Mouse (Mus musculus) gastrocnemius, postnatal 36 days (tissue): ENCODE results near the gene Ccdc187. TPM values are rescaled to one million over a fixed set of nuclear protein-coding genes. Genes with fewer than 3 reads are reported as not detected.

ENCODE experiments used
- DNase-seq, 2 experiments: peaks; one replicate each; pipeline ENCODE4 v3.0.0; 2022
- intact Hi-C: fragments of 180-260 bp; cut with DNase I; formaldehyde crosslinking; loops from one replicate; pipeline ENCODE4 v1.15.1; 2025
- total RNA-seq, 2 experiments: library from RNA; stranded (reverse); gene quantifications; 2 replicates each; pipeline ENCODE4 v1.2.3; 2021

Gene Ccdc187
- total RNA-seq, 2 experiments from 2014 or later = 0.03 TPM; not detected in 1

DNA sequence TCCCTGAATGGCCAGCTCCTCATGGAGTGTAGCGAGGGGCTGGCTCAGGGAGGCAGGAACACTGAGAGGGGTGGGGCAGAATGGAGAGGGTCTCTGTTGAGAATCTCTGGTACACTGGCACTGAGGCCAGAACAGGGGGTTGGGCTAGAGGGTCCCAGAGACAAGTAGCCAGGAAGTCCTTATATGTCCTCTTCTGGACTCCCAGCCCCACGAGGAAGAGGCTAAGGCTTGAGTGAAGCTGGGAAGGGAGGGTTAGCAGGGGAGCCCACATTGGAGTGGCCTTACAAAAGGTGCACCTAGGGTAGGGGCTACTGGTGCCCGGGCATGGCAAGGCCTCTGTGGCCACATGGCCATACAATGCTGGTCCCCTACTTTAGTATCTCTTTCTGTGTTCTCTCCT lies 23.0 kb upstream of the Ccdc187 start:
- DNase-seq = no peak
- intact Hi-C loops = no loop called here

DNA sequence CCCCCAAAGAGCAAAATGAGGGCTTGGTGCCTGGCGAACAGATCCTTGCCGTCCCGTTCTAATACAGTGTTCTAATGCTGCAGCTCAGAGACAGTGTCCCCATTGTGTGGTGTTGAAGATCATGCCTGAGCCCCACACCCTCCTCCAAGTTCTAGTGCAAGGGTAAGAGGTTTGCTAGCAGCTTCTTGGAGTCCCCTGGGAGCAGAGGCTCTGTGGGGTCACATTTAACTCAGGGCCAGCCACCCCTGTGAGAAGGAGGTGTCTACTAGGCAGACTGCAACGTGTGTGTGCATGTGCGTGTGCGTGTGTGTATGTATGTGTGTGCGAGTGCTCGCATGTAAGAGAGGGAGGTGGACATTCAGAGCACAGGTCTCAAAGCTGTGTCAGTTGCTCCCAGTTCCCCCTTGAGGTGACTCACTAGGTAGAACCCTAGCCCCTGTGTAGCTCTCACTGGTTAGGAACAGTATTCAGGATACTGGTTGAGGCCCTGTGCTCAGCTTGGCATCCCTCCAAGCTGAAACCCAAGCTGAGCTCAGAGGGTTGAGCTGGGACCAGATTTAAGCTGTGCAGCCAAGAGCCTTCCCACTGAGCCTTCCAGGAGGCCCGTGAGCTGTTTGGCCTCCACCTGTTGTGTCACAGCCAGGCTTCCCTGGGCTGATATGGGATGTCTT lies 22.4 kb upstream of the Ccdc187 start:
- DNase-seq = no peak
- intact Hi-C loops = no loop called here

DNA sequence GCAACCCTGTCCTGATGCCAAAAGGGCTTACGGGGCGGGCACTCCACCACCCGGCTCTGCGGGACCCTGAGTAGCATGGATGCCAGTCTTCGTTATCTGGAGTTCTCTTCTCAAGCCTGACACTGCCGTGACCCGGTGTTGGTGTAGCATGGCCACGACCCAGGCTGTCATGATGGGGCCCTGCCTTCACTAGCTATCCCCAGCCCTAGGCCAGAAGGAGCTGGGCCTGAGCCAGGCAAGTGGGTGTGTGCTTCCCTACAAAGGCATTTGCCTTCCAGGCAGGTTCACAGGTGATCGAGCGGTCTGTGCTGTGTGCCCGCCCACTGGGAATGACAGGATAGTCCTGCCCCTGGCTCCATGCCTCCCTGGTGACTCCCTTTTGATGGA lies 21.6 kb upstream of the Ccdc187 start:
- intact Hi-C loops = no loop called here

DNA sequence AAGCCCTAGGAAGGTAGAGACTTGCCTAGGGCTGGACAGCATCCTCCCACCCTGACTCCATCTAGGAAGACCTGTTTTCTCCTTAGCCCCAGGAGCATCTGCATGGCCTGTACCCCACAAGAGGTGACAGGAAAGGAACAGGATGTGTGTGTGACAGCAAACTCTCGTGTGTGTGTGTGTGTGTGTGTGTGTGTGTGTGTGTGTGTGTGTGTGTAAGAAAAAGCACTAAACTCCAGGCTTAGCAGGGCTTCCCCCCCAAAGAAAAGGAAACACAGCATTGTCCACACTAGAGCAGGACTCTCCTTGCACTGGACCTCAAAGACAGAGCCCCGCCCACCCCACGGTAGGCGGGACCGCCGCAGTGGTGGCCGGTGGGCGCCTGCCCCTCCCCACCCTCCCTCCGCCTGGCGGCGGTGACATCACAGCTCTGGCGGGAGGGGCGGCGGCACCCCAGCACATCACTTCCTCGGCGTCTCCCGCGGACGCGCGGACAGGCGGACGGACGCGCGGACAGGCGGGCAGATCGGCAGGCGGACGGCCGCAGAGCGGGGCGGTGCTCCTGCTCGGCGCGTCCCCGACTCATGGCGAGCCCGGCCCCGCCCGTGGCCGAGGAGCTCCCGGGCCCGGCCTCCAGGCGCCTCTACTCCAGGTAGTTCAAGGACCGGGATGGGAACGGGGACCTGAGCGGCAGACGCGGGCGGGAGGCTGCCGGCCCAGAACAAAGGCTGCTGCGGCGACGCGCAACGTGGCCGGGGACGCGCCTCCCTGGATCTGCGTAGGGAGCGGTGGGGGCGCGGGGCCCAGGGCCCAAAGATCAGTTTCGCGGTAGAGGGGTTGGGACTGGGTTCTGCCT lies 20.9 kb upstream of the Ccdc187 start, which contains the start of gene Gpsm1:
Gene Gpsm1, plus strand, starts transcription at position 444 of the 853 bp plus-strand sequence.
- DNase-seq = peak; percentile 76 to 83
- intact Hi-C loops = no loop called here

More for the DNA sequence above, 21.6 kb upstream of the Ccdc187 start:
- DNase-seq = peak in 1 of 2 experiments; percentile 49

DNA sequence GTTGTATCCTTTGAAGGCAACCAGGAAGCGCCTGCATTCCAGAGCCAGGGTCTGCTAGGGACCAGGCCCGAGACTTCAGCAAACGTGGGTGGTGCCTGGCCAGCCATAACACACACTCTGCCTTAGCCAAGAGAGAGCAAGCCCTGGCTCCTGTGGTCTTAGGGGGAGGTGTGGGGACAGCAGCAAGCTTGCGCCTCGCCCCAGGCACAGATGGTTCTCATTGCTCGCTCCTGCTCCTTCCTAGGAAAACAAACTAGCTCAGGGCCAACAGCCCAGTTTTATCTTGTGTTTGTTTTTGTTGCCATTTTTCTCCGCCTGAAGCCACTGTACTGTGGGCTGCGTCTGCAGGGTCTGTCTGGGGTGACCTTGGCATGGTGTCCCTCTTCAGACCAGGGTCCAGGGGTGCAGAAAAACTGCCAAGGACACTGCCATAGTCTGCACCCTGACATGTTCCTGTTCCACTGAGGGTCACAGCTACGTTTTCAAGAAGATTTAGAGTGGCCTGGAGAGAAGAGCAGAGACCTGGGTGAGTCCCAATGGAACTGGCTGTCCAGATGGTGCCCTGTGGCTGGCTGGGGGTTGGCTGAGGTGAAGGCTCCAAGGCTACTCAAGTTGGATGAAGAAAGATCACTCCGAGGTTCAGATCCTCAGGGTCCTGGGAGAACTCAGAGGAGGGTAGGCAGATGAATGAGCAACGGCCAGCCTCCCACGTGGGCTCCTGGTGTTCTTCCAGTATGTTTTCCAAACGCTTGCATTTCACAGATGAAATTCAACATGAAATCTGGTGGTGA lies 20.1 kb upstream of the Ccdc187 start:
- intact Hi-C loops = no loop called here
- DNase-seq = peak; percentile 59 to 63

DNA sequence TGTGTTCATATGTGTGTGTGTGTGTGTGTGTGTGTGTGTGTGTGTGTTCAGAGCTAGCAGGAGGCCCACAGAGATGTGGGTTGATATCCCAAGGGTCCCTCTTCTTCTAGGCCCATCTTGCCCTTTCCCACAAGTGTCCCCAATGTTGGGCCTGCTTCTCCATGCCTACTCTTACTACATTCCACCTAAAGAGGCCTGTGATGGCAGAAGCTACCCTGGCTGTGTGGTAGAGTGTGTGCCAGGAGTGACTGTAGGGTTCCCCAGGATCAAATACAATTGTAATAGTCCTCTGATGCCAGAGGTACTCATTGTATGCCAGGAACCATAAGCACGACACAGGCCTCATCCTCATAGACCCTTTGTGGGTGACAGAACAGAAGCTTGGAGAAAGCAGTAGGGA lies 19.0 kb upstream of the Ccdc187 start:
- no peak for DNase-seq
- intact Hi-C loops = no loop called here

DNA sequence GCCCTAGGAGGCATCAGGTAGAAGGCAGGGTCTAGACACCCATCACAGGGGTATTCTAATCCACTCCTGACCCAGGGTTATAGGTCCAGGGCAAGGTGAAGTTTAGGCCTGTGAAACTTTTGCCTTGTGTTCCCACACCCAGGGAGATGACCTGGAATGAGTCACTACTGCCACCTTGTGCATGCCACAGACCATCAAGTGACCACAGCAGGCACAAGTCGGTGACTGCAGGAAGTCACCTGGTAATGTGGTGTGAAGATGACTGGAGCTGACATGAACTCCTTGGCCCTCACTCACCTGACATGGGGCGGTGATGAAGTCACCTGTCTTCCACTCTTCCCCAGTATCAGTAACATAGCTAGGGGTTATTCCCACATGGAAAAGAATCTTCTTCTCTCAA lies 18.5 kb upstream of the Ccdc187 start:
- DNase-seq = no peak
- intact Hi-C loops = no loop called here

DNA sequence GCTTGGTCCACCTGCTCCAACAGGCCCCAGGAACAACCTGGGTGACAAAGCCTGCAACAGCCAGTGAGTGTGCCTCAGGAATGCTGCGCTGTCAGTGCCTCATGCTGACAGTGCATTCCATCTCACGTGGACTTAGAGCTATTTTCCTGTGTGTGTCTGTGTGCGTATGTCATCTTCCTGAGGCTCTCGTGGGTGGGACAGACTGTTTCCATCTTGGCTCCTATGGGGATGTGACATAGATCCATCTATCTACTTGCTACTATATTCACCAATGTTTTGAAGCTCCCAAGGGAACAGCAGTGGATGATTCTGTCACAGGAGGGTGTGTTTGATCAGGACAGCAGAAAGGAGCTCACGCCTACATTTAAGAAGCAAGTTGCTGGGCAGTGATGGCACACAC lies 17.6 kb upstream of the Ccdc187 start:
- DNase-seq = no peak
- intact Hi-C loops = no loop called here

DNA sequence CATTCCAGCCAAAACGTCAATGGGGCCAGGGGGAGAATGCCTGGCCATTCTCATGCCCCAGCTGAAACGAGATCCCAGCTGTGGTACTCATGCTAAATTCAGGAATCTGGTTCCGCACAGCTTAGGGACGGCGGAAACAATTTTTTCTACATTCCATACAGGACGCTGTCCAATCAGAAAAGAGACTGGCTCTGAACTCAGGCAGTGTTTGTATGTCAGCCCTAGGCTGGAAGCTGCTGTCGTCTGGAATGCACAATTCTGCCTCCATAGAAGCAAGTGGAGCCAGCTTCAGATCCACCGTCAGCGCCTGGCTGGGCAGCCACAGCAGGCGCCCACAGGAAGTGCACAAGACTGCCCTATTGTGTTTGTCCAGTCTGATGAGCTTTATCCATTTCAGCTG lies 15.4 kb upstream of the Ccdc187 start:
- no peak for DNase-seq
- intact Hi-C loops = no loop called here

DNA sequence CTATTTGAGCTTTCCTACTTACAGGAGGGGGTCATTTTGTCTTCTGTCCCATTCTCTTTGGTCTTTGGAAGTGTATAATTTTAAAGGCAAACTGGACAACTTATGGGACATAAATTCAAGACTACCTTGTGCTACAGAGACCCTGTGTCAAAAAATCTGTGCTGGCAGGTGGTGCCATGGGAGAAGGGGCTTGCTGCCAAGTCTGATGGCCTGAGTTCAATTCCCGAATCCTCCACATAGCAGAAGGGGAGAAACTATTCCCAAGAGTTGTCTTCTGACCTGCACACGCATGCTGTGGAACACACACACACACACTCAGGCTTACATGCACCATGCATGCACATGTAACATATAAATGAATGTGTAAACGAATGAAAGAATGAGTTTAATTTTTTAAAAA lies 12.3 kb upstream of the Ccdc187 start:
- DNase-seq = no peak
- intact Hi-C loops = no loop called here

DNA sequence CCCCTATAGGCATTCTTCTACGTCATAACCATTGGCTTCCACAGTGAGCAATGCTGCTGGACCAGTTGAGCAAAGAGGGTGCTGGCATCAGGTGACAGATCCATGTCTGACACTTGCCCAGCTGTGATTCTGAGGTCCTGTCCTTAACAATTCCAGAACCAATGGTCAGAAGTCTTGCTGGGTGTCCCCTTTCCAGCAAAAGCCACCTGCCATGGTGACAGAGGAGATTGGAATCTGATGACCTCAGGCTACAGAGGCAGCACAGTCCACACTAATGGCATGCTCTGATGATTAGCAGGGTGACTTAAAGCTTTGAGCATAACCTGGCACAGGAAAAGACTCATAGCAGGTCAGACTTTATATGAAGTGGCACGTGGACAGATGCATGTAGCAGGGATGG lies 11.2 kb upstream of the Ccdc187 start:
- intact Hi-C loops = no loop called here
- DNase-seq = no peak

DNA sequence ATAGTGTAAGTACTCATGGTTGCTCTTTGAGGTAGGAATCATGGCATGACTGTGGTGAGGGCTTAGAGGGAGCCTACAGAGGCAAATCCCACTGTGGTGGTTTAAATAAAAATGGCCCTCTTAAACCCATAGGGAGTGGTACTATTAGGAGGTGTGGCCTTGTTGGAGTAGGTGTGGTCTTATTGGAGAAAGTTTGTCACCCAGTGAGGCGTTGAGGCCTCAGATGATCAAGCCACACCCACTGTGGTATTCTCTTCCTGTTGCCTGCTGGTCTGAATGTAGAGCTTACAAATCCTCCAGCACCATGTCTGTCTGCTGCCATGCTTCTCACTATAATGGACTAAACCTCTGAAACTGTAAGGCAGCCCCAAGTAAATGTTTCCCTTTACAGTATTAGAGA lies 10.4 kb upstream of the Ccdc187 start:
- DNase-seq = no peak
- intact Hi-C loops = loop anchor here (5.0 kb wide), 1 partner anchor 258 kb away; no protein-coding TSS in a partner anchor

DNA sequence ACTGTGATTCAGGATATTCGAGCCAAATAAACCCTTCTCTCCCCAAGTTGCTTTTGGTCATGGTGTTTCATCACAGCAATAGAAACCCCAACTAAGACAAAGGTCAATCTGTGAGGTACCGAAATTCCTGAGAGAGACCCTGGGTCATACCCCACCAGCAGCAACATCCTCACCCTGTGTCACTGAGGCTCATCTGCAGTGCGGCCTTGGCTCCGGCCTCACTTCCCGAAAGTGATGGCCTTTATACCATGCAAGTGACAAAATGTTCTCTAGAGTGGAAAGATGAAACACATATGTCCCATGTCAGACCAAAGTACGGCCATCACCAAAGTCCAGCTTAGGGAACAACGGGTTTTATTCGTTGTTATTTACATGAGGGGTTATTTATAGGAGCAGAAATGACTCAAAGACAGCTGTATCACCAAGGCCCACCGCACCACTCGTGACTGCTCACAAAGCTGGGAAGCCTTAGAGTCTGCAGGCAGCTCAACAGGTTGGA lies 7.7 kb upstream of the Ccdc187 start:
- intact Hi-C loops = loop anchor here (5.0 kb wide), 1 partner anchor 260 kb away; no protein-coding TSS in a partner anchor
- no peak for DNase-seq

DNA sequence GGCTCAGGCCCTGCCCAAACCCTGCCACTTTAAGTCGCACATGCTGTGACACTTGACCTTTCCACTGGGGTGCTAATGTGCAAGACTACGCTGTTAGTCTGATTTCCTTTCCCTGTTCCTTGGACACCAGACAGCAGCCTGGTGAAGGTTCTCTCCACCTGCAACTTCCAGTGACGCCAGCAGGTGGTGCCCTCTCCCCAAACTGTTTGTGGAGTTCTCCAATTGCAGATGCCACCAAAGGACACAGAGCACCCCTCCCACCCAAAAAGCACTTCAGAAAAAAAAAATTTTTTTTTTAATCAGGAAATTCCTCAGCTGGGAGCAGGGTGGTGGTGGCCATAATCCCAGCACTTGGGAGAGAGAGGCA lies 6.4 kb upstream of the Ccdc187 start:
- peak; percentile 88 to 91 for DNase-seq
- intact Hi-C loops = loop anchor here (2.0 to 5.0 kb wide), 2 partner anchors 50 to 262 kb away; no protein-coding TSS in a partner anchor

DNA sequence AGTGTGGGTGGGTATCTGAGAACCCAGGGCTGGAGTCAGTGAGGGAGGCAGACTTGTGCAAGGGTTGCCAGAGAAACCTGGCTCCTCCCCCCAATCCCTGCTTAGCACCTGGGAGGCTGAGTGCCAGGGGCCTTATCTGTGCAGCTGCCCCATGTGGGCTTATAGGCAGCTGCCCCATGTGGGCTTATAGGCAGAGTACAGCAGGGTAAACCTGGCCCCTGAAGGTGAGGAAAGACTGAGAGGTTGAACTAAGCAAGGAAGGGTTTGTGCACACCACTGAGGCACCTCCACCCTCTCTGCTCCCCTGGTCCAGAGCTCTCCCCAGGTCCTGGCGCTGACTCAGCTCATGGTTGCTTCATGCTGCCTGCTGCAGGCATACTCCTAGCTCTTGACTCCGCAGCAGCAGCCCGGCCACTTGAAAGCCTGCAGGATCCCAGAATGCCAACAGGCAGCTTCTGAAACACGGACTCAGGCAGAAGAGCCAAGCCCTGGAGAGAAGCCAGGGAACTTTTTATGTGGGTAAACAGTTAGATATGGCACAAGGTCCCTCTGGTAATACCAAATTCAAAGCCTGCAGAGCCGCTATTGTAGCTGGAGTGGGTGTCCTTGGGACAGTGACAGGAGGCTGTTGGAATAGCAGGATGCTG lies 5.9 kb upstream of the Ccdc187 start:
- intact Hi-C loops = loop anchor here (2.0 to 5.0 kb wide), 2 partner anchors 51 to 262 kb away; no protein-coding TSS in a partner anchor
- DNase-seq = no peak

DNA sequence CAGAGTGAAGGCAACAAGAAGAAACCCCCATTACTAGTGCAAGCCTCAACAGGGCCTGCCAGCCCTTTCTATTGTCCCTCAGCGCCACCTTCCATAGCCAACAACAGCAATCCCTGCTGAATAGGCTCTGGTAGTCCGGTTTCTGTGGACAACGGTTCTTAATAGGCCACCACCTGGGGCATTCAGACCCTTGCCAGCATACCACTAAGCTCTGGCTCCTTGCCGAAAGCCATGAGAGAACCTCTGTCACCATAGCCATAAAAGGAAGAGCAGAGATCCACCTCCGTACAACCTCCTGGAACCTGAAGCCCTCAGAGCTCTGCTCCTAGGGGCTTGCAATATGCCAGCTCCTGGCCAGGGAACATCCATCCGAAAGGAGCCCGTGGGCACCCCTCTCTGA lies 5.0 kb upstream of the Ccdc187 start:
- intact Hi-C loops = no loop called here
- DNase-seq = no peak

DNA sequence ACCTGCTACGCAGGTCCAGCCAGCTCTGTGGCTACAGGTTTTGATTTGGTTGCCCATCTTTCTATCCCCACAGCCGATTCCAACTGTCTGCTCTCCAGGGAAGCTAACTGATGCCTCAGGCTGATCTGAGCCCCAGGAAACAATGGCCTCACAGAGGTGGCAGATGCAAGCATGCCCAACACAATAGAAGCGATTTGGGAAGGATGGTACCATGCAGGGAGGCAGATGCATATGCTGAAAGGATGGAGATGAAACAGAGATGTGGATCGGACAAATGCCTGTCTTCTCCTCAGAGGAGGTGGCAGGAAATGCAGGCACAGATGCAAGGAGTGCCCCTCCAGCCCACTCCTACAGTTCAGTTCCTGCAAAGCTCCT lies 4.5 kb upstream of the Ccdc187 start:
- intact Hi-C loops = no loop called here
- no peak for DNase-seq

DNA sequence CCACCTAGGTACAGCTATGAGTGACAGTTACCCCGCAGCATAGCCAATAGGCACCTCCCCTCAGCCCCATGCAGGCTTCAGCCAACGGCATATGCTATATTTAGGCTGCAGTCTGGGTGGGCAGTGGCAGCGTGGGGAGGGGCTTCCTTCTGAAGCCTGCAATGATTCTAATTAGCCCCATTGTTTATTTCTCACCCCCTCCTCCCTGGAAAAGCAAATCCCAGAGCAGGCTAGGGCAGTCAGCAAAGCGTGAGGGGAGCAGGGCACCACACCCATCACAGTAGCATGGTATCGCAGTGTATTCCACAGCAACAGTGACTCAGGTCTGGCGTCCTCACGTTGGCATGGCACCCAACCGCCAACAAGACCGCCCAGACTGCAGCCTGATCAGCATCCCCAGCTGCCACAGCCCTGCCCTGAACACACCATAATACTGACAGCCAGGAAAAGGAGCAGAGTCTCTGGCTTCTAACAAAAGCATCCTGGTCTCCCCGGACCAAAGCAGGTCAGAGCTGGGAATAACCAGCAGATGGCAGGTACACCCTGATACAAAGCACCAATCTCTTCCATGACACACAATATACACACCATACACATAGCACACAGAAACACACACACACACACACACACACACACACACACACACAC lies 4.0 kb upstream of the Ccdc187 start:
- intact Hi-C loops = no loop called here
- DNase-seq = no peak

DNA sequence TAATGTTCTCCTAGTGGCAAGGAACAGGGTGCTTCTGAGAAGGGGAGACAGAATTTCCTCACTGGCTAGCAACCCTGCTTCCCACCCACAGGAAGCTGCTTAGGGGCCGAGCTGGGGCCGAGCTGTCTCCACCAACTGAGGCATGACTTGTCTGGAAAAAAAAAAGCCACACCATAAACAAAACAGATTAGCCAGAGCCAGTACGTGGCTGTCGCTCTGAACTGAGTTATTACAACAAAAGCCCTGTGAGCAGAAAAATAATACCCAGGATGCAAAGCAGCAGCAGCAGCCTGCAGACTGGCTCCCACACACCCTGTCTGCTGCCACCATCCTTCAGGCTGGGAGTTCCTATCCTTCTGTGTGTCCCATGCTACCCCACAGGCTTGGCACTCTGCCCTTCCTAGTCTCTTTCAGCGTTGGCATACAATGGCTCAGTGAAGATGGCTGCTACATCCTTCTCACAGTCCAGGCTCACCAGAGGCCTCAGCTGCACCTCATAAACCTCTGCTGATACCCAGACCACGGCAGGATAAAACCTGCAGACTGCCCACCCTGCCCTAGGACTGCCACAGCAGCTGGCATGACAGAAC lies 2.3 kb upstream of the Ccdc187 start:
- no peak for DNase-seq
- intact Hi-C loops = no loop called here
